Mouse (Mus musculus) activated CD4-positive, CD25-positive, alpha-beta regulatory T cell, adult 9 weeks (primary cell): Measurements from ENCODE around the gene Adgb. TPM values are rescaled to one million over a fixed set of nuclear protein-coding genes. Genes with fewer than 3 reads are reported as not detected.

Experiments
- polyA plus RNA-seq: library from polyadenylated mRNA; unstranded; fragments of 100-300 nt; shearing (Covaris generic); gene quantifications from one replicate; pipeline ENCODE4 v1.2.1, GENCODE M21; 2017

Gene Adgb
- not detected for polyA plus RNA-seq

DNA sequence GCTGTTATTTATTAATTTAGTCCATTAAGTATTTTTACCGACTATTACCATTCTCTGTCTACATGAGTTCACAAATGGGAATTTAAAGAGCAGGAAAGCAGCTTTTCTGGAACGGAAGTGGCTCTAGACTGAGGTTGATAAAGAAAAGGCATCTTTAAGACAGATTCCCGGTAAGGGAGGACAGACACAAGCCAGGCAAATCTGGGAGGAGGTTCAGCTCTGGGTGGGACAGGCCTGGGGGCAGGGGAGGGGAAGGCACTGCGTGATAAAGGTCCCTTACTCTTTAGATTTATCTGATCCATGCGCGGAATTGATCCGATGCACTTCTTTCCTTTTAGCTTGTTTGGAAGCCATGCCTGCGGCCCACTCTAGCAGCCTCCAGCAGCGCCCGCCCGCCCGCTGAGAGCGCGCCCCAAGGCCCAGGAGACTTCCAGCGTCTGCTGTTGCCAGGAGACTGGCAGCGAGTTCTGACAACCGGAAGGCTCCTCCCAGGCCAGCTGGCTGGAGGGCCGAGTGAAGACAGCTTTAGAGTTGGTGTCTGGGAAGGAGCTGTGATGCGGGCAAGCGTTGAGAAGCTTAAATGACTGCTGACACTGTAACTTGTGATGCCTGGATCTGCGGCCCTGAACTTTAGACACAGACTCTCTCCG is at the start of gene Adgb:
Gene Adgb (minus strand): TSS at position 366 of the 650 bp plus-strand sequence.

Other genes starting within 250 kb of the Adgb start
- gene Rab32, start 85.9 kb upstream of the Adgb start, polyA plus RNA-seq: 10.8 TPM
- not detected for gene Gm10944, start 209.0 kb upstream of the Adgb start, polyA plus RNA-seq